Mouse (Mus musculus): ENCODE measurements around the gene Sept12. TPM values are rescaled to one million over a fixed set of nuclear protein-coding genes. Genes with fewer than 3 reads are reported as not detected.
A peak's percentile ranks its signal among the peaks of the same experiment; 100 is the strongest.

The Sept12 gene
- total RNA-seq, 2 experiments from 2014 or later, result not detected

DNA sequence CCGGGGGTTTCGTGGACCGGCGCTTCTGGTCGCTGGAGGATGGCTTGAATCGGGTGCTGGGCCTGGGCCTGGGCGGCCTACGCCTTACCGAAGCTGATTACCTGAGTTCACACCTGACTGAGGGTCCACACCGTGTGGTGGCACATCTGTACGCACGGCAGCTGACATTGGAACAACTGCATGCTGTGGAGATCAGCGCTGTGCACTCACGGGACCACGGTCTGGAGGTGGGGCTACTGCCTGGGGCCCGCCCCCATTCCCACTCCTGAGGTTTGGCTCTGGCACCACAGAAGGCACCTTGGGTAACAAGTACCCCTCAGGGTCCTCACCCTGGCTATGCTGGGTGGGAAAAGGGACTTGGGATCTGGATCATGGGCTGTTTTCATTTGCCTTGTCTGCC lies 58.2 kb downstream of the Sept12 start:
- DNase-seq, result peak; percentile 45 to 61
- intact Hi-C loops (cut with DNase I), result no loop called here

DNA sequence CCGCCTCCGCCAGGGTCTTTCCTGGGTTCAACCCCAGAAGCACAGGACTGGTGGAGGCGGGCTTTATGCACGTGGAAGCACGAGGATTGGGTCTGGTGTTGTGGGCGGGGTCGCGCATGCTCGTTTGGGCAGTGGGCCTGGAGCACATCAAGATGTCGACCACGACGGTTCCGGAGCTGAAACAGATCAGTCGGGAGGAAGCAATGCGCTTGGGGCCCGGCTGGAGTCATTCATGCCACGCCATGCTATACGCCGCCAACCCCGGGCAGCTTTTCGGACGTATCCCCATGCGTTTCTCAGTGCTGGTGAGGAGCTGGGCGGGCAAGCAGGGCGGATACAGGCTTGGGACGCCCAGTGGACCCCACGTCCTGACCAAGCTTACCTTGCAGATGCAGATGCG lies 58.7 kb downstream of the Sept12 start:
- intact Hi-C loops (cut with DNase I), result no loop called here
- DNase-seq, result peak; percentile 96 to 98

DNA sequence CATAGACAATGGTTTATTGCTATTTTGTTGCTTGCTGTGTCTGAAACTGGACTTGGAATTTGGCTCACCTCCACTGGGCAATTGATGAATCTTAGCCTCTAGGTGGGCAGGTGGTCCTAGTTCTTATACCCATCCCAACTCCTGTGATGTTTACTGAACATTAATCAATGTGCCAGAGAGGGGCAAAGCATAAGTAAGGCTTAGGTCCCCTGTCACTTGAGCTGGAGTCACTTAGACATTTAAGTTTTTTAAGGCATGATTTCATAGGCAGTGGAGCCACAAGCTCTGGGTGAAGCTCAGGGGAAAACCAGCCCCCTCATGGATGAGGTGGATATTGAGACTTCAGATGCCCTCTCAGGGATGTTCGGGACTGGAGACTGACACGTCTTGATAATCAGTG lies 59.2 kb downstream of the Sept12 start, which contains the start of gene Nudt16l1:
TSS of gene Nudt16l1 (plus strand) at position 301 of the 400 bp plus-strand sequence.
- no peak for DNase-seq
- intact Hi-C loops (cut with DNase I), result no loop called here

DNA sequence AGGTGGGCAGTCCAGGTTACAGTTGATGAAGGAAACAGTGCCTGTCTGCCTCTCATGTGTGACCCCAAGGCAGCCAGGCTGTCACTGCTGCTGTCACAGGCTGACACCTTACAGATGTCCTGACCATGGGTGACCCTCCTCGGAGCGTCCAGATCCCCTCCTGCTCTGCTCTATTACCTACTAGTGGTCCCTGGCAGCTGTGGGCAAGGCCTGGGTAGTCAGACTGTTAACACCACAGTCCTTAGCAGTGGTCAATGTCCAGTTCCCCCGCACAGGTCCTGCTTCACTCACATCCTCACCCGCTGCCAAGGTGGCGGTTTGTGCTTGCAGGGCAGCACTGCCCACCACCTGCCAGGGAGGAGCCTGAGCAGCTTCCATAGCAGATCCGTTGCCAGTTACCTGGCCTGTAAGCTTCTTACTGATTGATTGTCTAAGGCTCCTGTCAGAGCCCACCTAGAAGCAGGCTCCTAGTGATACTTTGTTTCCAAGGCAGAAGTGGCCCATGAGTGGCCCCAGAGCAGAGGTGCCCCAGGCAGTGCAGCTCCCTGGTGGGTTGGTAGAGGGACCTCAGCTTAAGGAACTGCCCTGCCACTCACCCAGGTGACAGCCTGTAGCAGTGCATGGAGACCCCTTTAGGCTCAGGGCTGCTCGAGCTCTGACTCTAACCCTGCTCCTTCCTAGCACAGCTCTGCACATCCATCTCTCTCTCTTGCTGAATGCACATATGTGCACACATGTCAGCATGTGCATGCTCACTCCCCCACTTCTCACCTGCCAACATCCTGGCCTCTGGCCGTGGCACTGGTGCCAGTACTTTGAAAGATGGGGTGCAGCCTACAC lies 60.1 kb downstream of the Sept12 start:
- intact Hi-C loops (cut with DNase I), result no loop called here
- no peak for DNase-seq

Other genes with a start within 250 kb of the Sept12 start
- gene Cdip1, start 207.6 kb downstream of the Sept12 start, total RNA-seq (2021), result 10 to 100 TPM; 89.4 to 96.2 TPM
- gene 4930562C15Rik, start 162.4 kb downstream of the Sept12 start, total RNA-seq (2021), result not detected
- gene Ubald1, start 117.5 kb downstream of the Sept12 start, total RNA-seq (2021), result 10 to 100 TPM; 19.7 to 23.1 TPM
- 100 to 1,000 TPM; 186 to 187 TPM for gene Mgrn1, start 111.6 kb downstream of the Sept12 start, total RNA-seq (2021)
- 10 to 100 TPM; 40.5 to 43.9 TPM for gene Nudt16l1, start 59.1 kb downstream of the Sept12 start, total RNA-seq (2021)
- 10 to 100 TPM; 19.7 to 20.8 TPM for gene Anks3, start 33.6 kb downstream of the Sept12 start, total RNA-seq (2021)
- not detected for gene Smim22, start 9.4 kb upstream of the Sept12 start, total RNA-seq (2021)
- 10 to 100 TPM; 21.7 to 25.7 TPM for gene Rogdi, start 15.7 kb upstream of the Sept12 start, total RNA-seq (2021)
- gene Glyr1, start 52.0 kb upstream of the Sept12 start, total RNA-seq (2021), result 10 to 100 TPM; 57.2 to 60.4 TPM
- 10 to 100 TPM; 34.4 to 35.7 TPM for gene Ubn1, start 52.2 kb upstream of the Sept12 start, total RNA-seq (2021)
- gene Ppl, start 134.6 kb upstream of the Sept12 start, total RNA-seq (2021), result 1 to 10 TPM; 3.2 to 3.6 TPM
- under 1 TPM; 0.17 to 0.20 TPM for gene Sec14l5, start 149.3 kb upstream of the Sept12 start, total RNA-seq (2021)
- 10 to 100 TPM in 1 of 2 experiments, 1 to 10 TPM in 1; 8.4 to 10.0 TPM for gene Nagpa, start 206.2 kb upstream of the Sept12 start, total RNA-seq (2021)
- 10 to 100 TPM; 26.8 to 27.7 TPM for gene AU021092, start 224.4 kb upstream of the Sept12 start, total RNA-seq (2021)
- gene Alg1, start 235.8 kb upstream of the Sept12 start, total RNA-seq (2021), result 10 to 100 TPM; 16.3 to 17.8 TPM

Measured in heart, postnatal 10 days (tissue).